Mouse (Mus musculus) kidney, postnatal 4 days (tissue): ENCODE data around the gene Ccdc162.
A peak's percentile ranks its signal among the peaks of the same experiment; 100 is the strongest.

Source experiments
- DNase-seq, 2 experiments: peaks; one replicate each; pipeline ENCODE4 v3.0.0; 2021; ENCODE audit warnings: mixed read lengths in 2 of 2

The Ccdc162 gene

DNA sequence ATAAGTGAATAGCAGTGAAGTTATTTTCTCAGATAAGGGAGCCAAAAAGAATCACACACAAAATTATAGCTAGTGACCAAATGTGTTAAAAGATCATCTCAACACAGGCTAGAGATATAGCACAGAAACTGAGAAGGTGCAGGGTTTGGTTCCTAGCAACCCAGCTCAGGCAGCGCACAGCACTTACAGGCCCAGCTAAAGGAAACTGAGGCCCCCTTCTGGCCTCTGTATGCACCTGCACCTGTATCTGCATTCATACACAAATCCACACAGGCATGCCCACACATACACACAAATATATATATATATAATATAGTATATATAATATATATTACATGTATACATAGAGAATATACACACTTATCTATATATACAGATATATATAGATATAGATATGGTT is 84.4 kb downstream of the Ccdc162 start:
- DNase-seq: no peak

- no peak for DNase-seq
These were observed 89.4 kb downstream of the Ccdc162 start for GRCm38 (mm10) chr10:41626996-41627395.

- DNase-seq: no peak
These were observed 96.4 kb downstream of the Ccdc162 start for GRCm38 (mm10) chr10:41619988-41620387.

DNA sequence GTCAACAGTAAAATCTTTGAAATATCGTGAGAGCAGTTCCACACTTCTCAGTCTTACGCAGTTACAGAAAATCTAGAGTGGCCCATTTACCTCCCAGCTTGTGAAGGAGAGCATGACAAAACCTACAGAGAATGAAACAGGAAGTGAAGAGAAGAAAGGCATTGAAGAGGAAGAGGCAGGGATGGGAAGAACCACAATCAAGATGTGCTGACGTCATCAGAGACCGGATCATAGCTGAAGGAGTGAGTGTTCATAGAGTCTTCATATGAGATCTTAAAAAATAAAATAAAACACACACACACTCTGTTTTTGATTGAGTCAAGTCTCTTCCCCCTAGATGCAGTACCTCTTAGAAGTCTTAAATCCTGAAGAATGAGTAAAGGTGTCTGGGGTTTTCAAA is 100.9 kb downstream of the Ccdc162 start:
- no peak for DNase-seq

DNA sequence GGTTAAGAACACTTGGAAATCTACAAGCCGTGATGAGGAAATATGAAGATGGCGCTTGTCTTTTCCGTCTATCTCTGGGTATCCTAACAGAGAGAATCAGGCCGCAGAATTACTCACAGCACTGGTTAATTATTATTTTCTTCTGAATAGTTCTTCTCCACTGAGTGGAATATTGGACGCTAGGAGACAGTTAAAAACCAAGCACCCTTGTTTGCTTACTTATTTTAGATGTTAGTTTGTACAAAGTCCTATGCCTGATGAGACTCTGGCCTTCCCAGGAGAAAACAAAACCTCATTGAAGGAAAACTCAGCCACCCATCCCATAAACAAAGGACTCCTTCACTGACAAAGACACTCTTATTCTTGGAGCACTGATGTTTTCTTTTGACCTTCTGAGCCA is 104.5 kb downstream of the Ccdc162 start:
- DNase-seq: no peak

DNA sequence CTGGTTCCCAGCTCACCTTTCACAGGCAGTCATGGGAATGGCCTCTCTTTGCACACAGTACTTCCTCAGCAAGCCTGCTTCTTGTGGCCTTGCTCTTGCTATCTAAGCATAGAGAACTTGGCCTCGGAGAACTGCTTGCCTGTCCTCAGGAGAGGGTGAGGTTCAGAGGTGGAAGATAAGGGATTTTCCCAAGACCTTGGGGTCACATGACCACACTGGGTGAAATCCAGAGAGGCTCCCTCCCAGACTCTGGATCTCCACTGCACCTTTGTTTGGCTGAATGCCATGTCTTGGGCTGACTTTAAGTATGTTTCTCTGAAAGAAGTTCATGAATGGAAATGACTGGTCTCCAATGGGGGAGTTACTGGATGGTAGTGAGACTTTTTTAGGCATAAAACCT is 107.0 kb downstream of the Ccdc162 start:
- peak in 1 of 2 experiments; percentile 10 for DNase-seq

- DNase-seq: no peak
These were observed 107.9 kb downstream of the Ccdc162 start for GRCm38 (mm10) chr10:41608485-41608884.

- DNase-seq: no peak
These were observed 113.8 kb downstream of the Ccdc162 start for GRCm38 (mm10) chr10:41602667-41603066.

DNA sequence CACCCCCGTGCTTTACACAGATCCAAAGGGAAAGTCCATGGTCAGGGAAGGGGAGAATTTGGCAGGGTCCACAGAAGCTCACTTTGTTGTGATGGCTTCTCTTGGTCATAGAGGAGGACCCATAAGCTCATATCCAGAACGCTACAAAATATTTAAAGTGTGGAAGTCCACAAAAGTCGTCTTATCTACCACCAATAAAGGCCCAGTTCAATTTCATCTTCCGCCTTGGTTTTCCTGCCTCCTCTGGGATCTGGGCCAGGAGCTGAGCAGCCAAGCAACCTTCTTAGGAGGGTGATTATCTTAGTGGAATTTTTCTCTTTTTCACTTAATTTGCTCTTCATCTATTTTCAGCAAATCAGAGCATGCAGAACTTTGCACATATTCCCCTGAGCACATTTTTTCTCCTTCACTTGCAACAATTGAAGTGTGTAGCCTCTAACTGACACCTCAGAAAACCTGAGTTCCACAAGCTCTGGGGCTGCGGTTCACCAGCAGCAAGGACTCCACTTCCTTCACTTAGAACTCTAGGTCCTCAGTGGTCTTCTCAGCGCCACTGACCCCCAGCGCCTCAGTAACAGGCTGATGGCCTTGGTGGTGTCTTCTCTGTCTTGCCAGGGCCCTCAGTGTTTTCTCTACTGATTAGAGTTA is 114.4 kb downstream of the Ccdc162 start:
- no peak for DNase-seq

DNA sequence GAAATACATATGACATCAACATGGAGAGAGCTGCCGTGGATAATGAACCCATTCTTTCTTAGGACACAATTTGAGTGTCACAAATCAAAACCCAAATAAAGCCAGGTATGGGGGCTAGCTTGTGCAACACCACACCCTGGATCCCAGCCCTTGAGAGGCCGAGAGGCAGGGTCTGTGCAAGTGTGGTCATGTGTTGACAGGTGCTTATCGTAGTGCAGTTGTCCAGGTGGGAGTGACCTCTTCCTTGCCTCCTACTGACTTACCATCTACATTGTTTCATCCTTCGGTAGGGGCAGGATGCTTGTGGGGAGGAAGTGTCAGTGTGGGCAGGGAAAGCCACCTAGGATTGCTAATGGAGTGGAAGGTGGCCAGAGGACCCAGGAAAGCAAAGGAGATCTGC is 115.1 kb downstream of the Ccdc162 start:
- DNase-seq: no peak

- no peak for DNase-seq
These were observed 117.4 kb downstream of the Ccdc162 start for GRCm38 (mm10) chr10:41599051-41599450.

GRCm38 (mm10) chr10:41598221-41598620 is 118.2 kb downstream of the Ccdc162 start:
- DNase-seq: no peak

GRCm38 (mm10) chr10:41595550-41595949 is 120.9 kb downstream of the Ccdc162 start:
- no peak for DNase-seq

DNA sequence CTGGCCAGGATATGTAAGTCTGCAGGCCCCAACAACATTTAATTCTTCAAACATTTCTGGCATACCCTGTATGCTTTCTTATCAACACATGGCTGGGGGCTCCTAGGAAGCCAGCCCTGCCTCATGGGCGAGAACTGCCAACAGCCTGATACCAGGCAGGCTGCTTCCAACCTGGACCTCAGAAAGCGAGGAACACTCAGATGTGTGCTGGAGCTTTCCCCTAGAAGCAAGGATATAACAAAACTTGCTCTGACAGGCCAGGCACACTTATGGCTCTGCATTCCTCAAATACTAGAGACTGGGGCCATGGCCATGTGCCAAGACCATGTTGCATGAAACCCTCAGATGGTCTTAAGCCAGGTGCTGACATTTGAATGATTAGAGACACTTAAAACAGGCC is 121.5 kb downstream of the Ccdc162 start:
- DNase-seq: peak; percentile 57 to 68

- no peak for DNase-seq
These were observed 122.0 kb downstream of the Ccdc162 start for GRCm38 (mm10) chr10:41594433-41594832.

- DNase-seq: no peak
These were observed 127.8 kb downstream of the Ccdc162 start for GRCm38 (mm10) chr10:41588616-41589015.

- no peak for DNase-seq
These were observed 129.2 kb downstream of the Ccdc162 start for GRCm38 (mm10) chr10:41586947-41587852.

DNA sequence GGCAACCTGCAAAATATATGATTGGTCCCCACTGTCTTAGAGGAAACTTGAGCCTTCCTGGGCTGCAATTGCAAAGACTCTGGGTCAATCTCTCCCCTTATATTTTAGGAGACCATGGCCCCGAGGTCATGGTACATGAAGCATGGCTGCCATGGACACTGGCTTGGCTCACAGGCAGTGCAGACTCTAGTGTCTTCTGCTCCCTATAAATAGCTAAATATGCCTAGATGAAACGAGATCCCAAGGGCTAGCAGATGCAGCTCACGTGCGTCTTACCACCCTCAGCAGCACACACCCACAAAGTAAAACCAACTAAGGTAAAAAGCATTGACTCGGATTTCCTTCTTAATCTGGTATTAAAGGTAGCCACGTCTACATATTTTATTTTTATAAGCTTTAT is 133.1 kb downstream of the Ccdc162 start:
- no peak for DNase-seq

GRCm38 (mm10) chr10:41582901-41583361 is 133.5 kb downstream of the Ccdc162 start:
- peak in 1 of 2 experiments; percentile 13 for DNase-seq

DNA sequence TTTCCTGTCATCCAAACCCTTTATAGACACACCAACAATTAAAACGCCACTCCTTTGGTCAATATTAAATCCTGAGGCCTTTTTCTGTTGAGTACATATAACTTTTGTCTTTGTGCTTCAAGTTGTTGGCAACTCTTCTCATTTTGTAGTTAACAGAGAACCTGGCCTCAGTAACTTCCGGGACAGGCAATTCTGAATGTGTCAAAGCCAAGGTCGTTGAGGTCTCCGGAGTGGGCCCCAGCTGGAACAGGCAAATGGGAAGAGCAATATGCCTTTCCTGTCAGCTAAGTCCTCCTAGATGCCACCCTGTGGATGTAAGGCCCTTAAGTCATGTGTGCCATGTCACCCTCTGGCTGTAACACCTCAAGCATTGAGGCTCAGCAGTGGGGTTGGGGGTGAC is 136.0 kb downstream of the Ccdc162 start:
- DNase-seq: no peak

- no peak for DNase-seq
These were observed 137.9 kb downstream of the Ccdc162 start for GRCm38 (mm10) chr10:41578541-41578940.

GRCm38 (mm10) chr10:41576328-41576833 is 140.1 kb downstream of the Ccdc162 start:
- DNase-seq: no peak

- DNase-seq: no peak
These were observed 140.7 kb downstream of the Ccdc162 start for GRCm38 (mm10) chr10:41575451-41576327.
